Mouse (Mus musculus) liver, adult (tissue): ENCODE data around the gene Ikzf4.

ENCODE experiments used
- GATA4 ChIP-seq: IDR thresholded peaks from 2 replicates; pipeline ENCODE4 v1.6.1; 2014; ENCODE audit warnings: mild to moderate bottlenecking, low read length; ENCODE audit not compliant: insufficient replicate concordance

The Ikzf4 gene

GRCm38 (mm10) chr10:128625287-128625894 is 20.4 kb downstream of the Ikzf4 start:
- no peak for TF ChIP-seq GATA4

GRCm38 (mm10) chr10:128622702-128623101 is 23.1 kb downstream of the Ikzf4 start:
- TF ChIP-seq GATA4, result no peak

- TF ChIP-seq GATA4, result no peak
Measured at GRCm38 (mm10) chr10:128621986-128622520, 23.7 kb downstream of the Ikzf4 start.

- no peak for TF ChIP-seq GATA4
Measured at GRCm38 (mm10) chr10:128620241-128620640, 25.6 kb downstream of the Ikzf4 start.

GRCm38 (mm10) chr10:128618570-128618969 is 27.2 kb downstream of the Ikzf4 start:
- TF ChIP-seq GATA4, result no peak

GRCm38 (mm10) chr10:128614934-128615333 is 30.9 kb downstream of the Ikzf4 start:
- no peak for TF ChIP-seq GATA4

GRCm38 (mm10) chr10:128613154-128613440 is 32.7 kb downstream of the Ikzf4 start:
- no peak for TF ChIP-seq GATA4

GRCm38 (mm10) chr10:128612433-128613153 is 33.2 kb downstream of the Ikzf4 start:
- TF ChIP-seq GATA4, result no peak

- TF ChIP-seq GATA4, result no peak
Measured at GRCm38 (mm10) chr10:128606483-128606882, 39.3 kb downstream of the Ikzf4 start.

- peak; percentile 39; the same call in 1 of the 2 replicates for TF ChIP-seq GATA4
Measured at GRCm38 (mm10) chr10:128602470-128603128, 43.2 kb downstream of the Ikzf4 start.

- TF ChIP-seq GATA4, result no peak
Measured at GRCm38 (mm10) chr10:128601499-128601898, 44.3 kb downstream of the Ikzf4 start.

GRCm38 (mm10) chr10:128598476-128598875 is 47.3 kb downstream of the Ikzf4 start:
- TF ChIP-seq GATA4, result peak; percentile 74; the same call in 1 of the 2 replicates

GRCm38 (mm10) chr10:128592797-128593196 is 53.0 kb downstream of the Ikzf4 start:
- TF ChIP-seq GATA4, result no peak

GRCm38 (mm10) chr10:128591436-128591835 is 54.4 kb downstream of the Ikzf4 start:
- no peak for TF ChIP-seq GATA4

GRCm38 (mm10) chr10:128590193-128590690 is 55.5 kb downstream of the Ikzf4 start:
- TF ChIP-seq GATA4, result no peak

- TF ChIP-seq GATA4, result no peak
Measured at GRCm38 (mm10) chr10:128589464-128590192, 56.2 kb downstream of the Ikzf4 start, which contains the start of gene Erbb3. Gene Erbb3 (minus strand): TSS chr10:128589652.
